Mouse (Mus musculus): ENCODE measurements around the gene Runx3.

Runx3 gene

GRCm38 (mm10) chr4:135226008-135226667 lies 105.7 kb downstream of the Runx3 start:
- no peak for DNase-seq

All from cerebellum, adult 9-10 months (tissue).